Mouse (Mus musculus) right cerebral cortex, adult 18-20 months (tissue): ENCODE data around the gene Rnf181.

ENCODE experiments used
- DNase-seq: peaks from one replicate; pipeline ENCODE4 v3.0.0; 2022; ENCODE audit warnings: mixed read lengths

Rnf181 gene

GRCm38 (mm10) chr6:72366844-72367443 is at the start of gene Rnf181:
Rnf181 (minus strand) TSS chr6:72366956.
- DNase-seq: no peak

- DNase-seq: no peak
Observed at GRCm38 (mm10) chr6:72415964-72416772, 49.4 kb upstream of the Rnf181 start.

GRCm38 (mm10) chr6:72415181-72415580 is 48.4 kb upstream of the Rnf181 start:
- no peak for DNase-seq

- DNase-seq: peak; percentile 95
Observed at GRCm38 (mm10) chr6:72414076-72414756, 47.5 kb upstream of the Rnf181 start, which contains the start of gene Ggcx. Ggcx (plus strand) TSS chr6:72414308.

- DNase-seq: no peak
Observed at GRCm38 (mm10) chr6:72410518-72410917, 43.8 kb upstream of the Rnf181 start.

- no peak for DNase-seq
Observed at GRCm38 (mm10) chr6:72410003-72410402, 43.2 kb upstream of the Rnf181 start.

GRCm38 (mm10) chr6:72409567-72409966 is 42.8 kb upstream of the Rnf181 start:
- peak; percentile 64 for DNase-seq

- DNase-seq: peak; percentile 83
Observed at GRCm38 (mm10) chr6:72407119-72407518, 40.4 kb upstream of the Rnf181 start.

GRCm38 (mm10) chr6:72405356-72405755 is 38.6 kb upstream of the Rnf181 start:
- DNase-seq: no peak

GRCm38 (mm10) chr6:72401875-72402274 is 35.1 kb upstream of the Rnf181 start:
- DNase-seq: peak; percentile 43

GRCm38 (mm10) chr6:72399967-72400366 is 33.2 kb upstream of the Rnf181 start:
- no peak for DNase-seq

- no peak for DNase-seq
Observed at GRCm38 (mm10) chr6:72396837-72397251, 30.1 kb upstream of the Rnf181 start.

- DNase-seq: no peak
Observed at GRCm38 (mm10) chr6:72392341-72392740, 25.6 kb upstream of the Rnf181 start.

GRCm38 (mm10) chr6:72390795-72391521 is 24.2 kb upstream of the Rnf181 start:
- no peak for DNase-seq

GRCm38 (mm10) chr6:72389941-72390771 is 23.4 kb upstream of the Rnf181 start, which contains the start of gene Vamp8:
Vamp8 (minus strand) TSS chr6:72390703.
- DNase-seq: peak; percentile 47

GRCm38 (mm10) chr6:72389471-72389940 is 22.8 kb upstream of the Rnf181 start:
- DNase-seq: no peak

GRCm38 (mm10) chr6:72388791-72389329 is 22.1 kb upstream of the Rnf181 start:
- no peak for DNase-seq

- DNase-seq: no peak
Observed at GRCm38 (mm10) chr6:72388266-72388665, 21.5 kb upstream of the Rnf181 start.

GRCm38 (mm10) chr6:72387816-72388215 is 21.1 kb upstream of the Rnf181 start:
- DNase-seq: no peak

GRCm38 (mm10) chr6:72386561-72386960 is 19.8 kb upstream of the Rnf181 start:
- DNase-seq: no peak

GRCm38 (mm10) chr6:72385258-72385657 is 18.5 kb upstream of the Rnf181 start:
- DNase-seq: no peak
